Mouse (Mus musculus) lung, postnatal 0 days (tissue): Measurements from ENCODE around the gene Marc1. TPM values are rescaled to one million over a fixed set of nuclear protein-coding genes. Genes with fewer than 3 reads are reported as not detected.
A peak's percentile ranks its signal among the peaks of the same experiment; 100 is the strongest.

Experiments
- ATAC-seq: fragments of 200-750 bp; cut with Nextera tagmentation; 2 replicates; pipeline ENCODE4 v1.8.0; 2017; ENCODE audit warnings: moderate library complexity
- DNase-seq: peaks from one replicate; pipeline ENCODE4 v3.0.0-alpha.2; 2016; ENCODE audit warnings: low spot score
- H3K27ac ChIP-seq: fragments of 300-500 bp; sonication (generic); 2 replicates; pipeline ENCODE4 v1.5.1; 2014; ENCODE audit warnings: antibody characterized with exemption, mild to moderate bottlenecking, low read length, mixed read lengths
- H3K27me3 ChIP-seq: fragments of 300-500 bp; sonication (generic); replicated peaks from 2 replicates; pipeline ENCODE4 v1.6.1; 2014; ENCODE audit warnings: low read length, mixed read lengths; ENCODE audit not compliant: insufficient read depth
- H3K36me3 ChIP-seq: fragments of 300-500 bp; sonication (generic); 2 replicates; pipeline ENCODE4 v1.6.1; 2014; ENCODE audit warnings: low read length, mixed read lengths; ENCODE audit not compliant: insufficient read depth
- H3K4me1 ChIP-seq: fragments of 300-500 bp; sonication (generic); 2 replicates; pipeline ENCODE4 v1.6.1; 2014; ENCODE audit warnings: antibody characterized with exemption, low read depth, low read length, mixed read lengths; ENCODE audit not compliant: insufficient read depth
- H3K4me2 ChIP-seq: fragments of 300-500 bp; sonication (generic); replicated peaks from 2 replicates; pipeline ENCODE4 v1.6.1; 2014; ENCODE audit warnings: low read depth, mild to moderate bottlenecking, low read length, moderate library complexity, mixed read lengths
- H3K4me3 ChIP-seq: fragments of 300-500 bp; sonication (generic); 2 replicates; pipeline ENCODE4 v1.5.1; 2014; ENCODE audit warnings: low read depth, low read length
- H3K9ac ChIP-seq: fragments of 300-500 bp; sonication (generic); replicated peaks from 2 replicates; pipeline ENCODE4 v1.6.1; 2014; ENCODE audit warnings: low read depth, mild to moderate bottlenecking
- H3K9me3 ChIP-seq: fragments of 300-500 bp; sonication (generic); 2 replicates; pipeline ENCODE4 v1.6.1; 2016; ENCODE audit warnings: low read length, mixed read lengths
- CTCF ChIP-seq: IDR thresholded peaks from 2 replicates; pipeline ENCODE4 v1.5.1; 2016; ENCODE audit warnings: antibody characterized with exemption, mild to moderate bottlenecking
- EP300 ChIP-seq: IDR thresholded peaks from 2 replicates; pipeline ENCODE4 v1.6.1; 2016; ENCODE audit warnings: antibody characterized with exemption, mild to moderate bottlenecking, control low read depth
- WGBS: fragments of 180-500 bp; shearing (Covaris S2); extraction: QIAGEN DNeasy Blood & Tissue Kit; methylation state at CpG from one replicate; pipeline ENCODE4 v1.1.7; 2014; 5-methylcytosine and 5-hydroxymethylcytosine counted together
- polyA plus RNA-seq: library from polyadenylated mRNA; unstranded; fragments of >200 nt; fragmentation: Nextera tagmentation; extraction: Ambion mirVana; gene quantifications from 2 replicates; pipeline ENCODE4 v1.2.1, GENCODE M21; 2015

The Marc1 gene
- polyA plus RNA-seq, 1 experiment from 2014 or later = 0.13 TPM

GRCm38 (mm10) chr1:184777061-184777795, 33.9 kb downstream of the Marc1 start:
- Histone ChIP-seq H3K4me1 (no peaks in the 10 kb centered on the region), H3K4me3 (no peak overlapping the region), H3K27ac (no peak overlapping the region), H3K36me3 (no peaks in the 10 kb centered on the region), H3K9me3 (no peaks in the 10 kb centered on the region), H3K4me2 (no peak overlapping the region), H3K27me3 (0 out of 2 replicates have a peak, but pooled peaks cover 4% of the 10 kb centered on the region), H3K9ac (no peak overlapping the region)
- DNase-seq (no peak), ATAC-seq (no peak)
- TF ChIP-seq EP300 = no peak
- peak; percentile 34 for TF ChIP-seq CTCF
- 31% methylated on average over 22 of the region's 22 CpGs for WGBS

DNA sequence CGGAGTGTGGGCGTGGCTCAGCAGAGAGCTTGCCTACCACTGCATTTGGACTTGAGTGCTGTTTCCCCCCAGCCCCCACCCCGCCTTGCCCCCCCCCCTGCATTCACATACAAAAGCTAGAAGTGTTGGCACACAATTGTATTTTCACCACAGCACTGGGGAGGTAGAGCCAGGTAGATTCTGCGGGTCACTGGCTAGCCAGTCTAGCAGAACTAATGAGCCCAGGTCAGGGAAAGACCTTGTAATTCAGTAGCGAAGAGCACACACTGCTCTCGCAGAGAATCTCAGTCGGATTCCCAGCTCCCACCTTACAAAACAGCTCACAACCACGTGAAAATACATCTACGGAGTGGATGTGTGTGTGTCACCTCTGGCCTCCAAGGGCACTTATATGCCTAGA, 35.8 kb downstream of the Marc1 start:
- H3K27me3 ChIP-seq = 0 out of 2 replicates have a peak, but pooled peaks cover 4% of the 10 kb centered on the region
- no peak overlapping the region for H3K4me2 ChIP-seq

DNA sequence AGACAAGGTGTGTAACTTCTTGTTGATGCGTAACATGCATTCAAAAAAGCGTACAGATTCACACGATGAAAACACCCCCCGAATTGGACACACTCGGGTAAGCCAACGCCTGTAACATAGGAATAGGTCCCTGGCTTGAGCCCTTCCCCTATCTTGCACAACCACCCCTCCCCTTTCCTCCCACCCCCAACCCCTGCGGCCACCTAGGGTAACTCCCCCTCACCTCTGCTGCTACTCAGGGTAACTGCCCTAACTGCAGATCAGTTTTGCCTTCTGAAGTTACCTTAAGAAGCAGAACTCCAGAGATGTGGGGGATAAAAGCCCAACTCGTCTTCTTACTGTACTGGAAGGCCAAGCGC, 39.2 kb downstream of the Marc1 start:
- ATAC-seq = no peak
- no peaks in the 10 kb centered on the region for H3K4me1 ChIP-seq
- no peaks in the 10 kb centered on the region for H3K27me3 ChIP-seq
- TF ChIP-seq EP300 (no peak), CTCF (no peak)
- H3K4me3 ChIP-seq = no peak overlapping the region
- no peaks in the 10 kb centered on the region for H3K9me3 ChIP-seq
- no peak overlapping the region for H3K9ac ChIP-seq
- 16% methylated on average over 9 of the region's 9 CpGs for WGBS
- no peak for DNase-seq
- H3K36me3 ChIP-seq = no peaks in the 10 kb centered on the region
- no peak overlapping the region for H3K27ac ChIP-seq
- no peak overlapping the region for H3K4me2 ChIP-seq

More for the DNA sequence above, 35.8 kb downstream of the Marc1 start:
- no peak overlapping the region for H3K4me3 ChIP-seq
- DNase-seq (no peak), ATAC-seq (no peak)
- H3K27ac ChIP-seq = no peak overlapping the region
- H3K4me1 ChIP-seq = no peaks in the 10 kb centered on the region
- no peak overlapping the region for H3K9ac ChIP-seq
- TF ChIP-seq CTCF (no peak), EP300 (no peak)
- no peaks in the 10 kb centered on the region for H3K9me3 ChIP-seq
- no peaks in the 10 kb centered on the region for H3K36me3 ChIP-seq
- 66% methylated on average over 9 of the region's 9 CpGs for WGBS

GRCm38 (mm10) chr1:184771202-184771890, 39.8 kb downstream of the Marc1 start:
- DNase-seq = peak; percentile 80
- H3K4me2 ChIP-seq = peak overlapping the region; percentile 25; the same call in 1 of the 2 replicates
- TF ChIP-seq EP300 (no peak), CTCF (peak; percentile 86)
- no peaks in the 10 kb centered on the region for H3K9me3 ChIP-seq
- 11% methylated on average over 18 of the region's 18 CpGs for WGBS
- ATAC-seq = peak; percentile 87
- H3K9ac ChIP-seq = no peak overlapping the region
- H3K4me3 ChIP-seq = no peak overlapping the region
- H3K4me1 ChIP-seq = no peaks in the 10 kb centered on the region
- peak overlapping the region; percentile 59; the same call in 1 of the 2 replicates for H3K27ac ChIP-seq
- H3K36me3 ChIP-seq = no peaks in the 10 kb centered on the region
- no peaks in the 10 kb centered on the region for H3K27me3 ChIP-seq

DNA sequence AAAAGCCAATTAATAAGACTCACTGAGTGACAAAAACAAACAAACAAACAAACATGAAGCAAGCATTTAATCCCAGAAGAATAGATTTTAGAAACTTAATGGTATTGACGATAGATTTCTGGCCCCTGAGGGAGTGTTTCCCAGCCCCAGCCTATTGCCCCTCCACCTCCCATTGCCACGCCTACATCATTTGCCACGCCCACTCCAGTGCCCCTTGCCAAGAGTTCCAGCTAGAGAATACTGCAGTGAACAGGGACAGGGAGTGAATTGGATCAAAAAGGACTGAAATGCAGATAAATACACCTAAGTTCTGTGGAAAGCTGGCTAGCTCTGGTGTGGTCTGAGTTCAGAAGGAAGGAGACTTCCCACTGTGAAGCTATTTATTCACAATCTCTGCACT, 47.2 kb downstream of the Marc1 start:
- H3K27ac ChIP-seq = no peak overlapping the region
- no peaks in the 10 kb centered on the region for H3K36me3 ChIP-seq
- ATAC-seq (no peak), DNase-seq (no peak)
- H3K4me3 ChIP-seq = no peak overlapping the region
- no peak overlapping the region for H3K4me2 ChIP-seq
- TF ChIP-seq EP300 = no peak
- no peak for TF ChIP-seq CTCF
- H3K4me1 ChIP-seq = no peaks in the 10 kb centered on the region
- WGBS = 55% methylated on average over 3 of the region's 3 CpGs
- no peaks in the 10 kb centered on the region for H3K27me3 ChIP-seq
- no peaks in the 10 kb centered on the region for H3K9me3 ChIP-seq
- no peak overlapping the region for H3K9ac ChIP-seq

DNA sequence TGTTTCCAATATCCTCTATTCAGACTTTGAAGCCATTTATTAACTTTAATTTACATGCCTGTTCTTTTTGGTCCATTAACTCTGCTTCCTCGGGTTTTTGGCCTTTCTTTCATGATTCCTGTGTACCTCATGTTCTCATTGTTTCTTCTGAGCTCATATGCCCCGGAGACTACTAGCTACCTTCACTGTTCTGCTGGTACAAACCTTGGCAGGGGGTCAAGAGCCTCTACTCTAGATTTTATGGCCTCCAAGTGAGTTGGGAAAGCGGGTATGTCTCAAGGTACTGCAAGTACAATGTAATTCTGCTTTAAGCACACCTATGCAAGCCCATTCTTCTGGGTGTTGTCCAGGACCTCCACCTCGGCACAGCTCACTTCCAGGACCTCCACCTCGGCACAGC, 48.2 kb downstream of the Marc1 start:
- Histone ChIP-seq H3K4me2 (no peak overlapping the region), H3K9me3 (no peaks in the 10 kb centered on the region), H3K36me3 (no peaks in the 10 kb centered on the region), H3K27ac (no peak overlapping the region), H3K9ac (no peak overlapping the region), H3K4me1 (no peaks in the 10 kb centered on the region), H3K27me3 (no peaks in the 10 kb centered on the region), H3K4me3 (no peak overlapping the region)
- ATAC-seq (no peak), DNase-seq (no peak)
- no peak for TF ChIP-seq EP300
- no peak for TF ChIP-seq CTCF
- 61% methylated on average over 5 of the region's 5 CpGs for WGBS
